Mouse (Mus musculus): ENCODE measurements around the gene Ccdc59.

The Ccdc59 gene

DNA sequence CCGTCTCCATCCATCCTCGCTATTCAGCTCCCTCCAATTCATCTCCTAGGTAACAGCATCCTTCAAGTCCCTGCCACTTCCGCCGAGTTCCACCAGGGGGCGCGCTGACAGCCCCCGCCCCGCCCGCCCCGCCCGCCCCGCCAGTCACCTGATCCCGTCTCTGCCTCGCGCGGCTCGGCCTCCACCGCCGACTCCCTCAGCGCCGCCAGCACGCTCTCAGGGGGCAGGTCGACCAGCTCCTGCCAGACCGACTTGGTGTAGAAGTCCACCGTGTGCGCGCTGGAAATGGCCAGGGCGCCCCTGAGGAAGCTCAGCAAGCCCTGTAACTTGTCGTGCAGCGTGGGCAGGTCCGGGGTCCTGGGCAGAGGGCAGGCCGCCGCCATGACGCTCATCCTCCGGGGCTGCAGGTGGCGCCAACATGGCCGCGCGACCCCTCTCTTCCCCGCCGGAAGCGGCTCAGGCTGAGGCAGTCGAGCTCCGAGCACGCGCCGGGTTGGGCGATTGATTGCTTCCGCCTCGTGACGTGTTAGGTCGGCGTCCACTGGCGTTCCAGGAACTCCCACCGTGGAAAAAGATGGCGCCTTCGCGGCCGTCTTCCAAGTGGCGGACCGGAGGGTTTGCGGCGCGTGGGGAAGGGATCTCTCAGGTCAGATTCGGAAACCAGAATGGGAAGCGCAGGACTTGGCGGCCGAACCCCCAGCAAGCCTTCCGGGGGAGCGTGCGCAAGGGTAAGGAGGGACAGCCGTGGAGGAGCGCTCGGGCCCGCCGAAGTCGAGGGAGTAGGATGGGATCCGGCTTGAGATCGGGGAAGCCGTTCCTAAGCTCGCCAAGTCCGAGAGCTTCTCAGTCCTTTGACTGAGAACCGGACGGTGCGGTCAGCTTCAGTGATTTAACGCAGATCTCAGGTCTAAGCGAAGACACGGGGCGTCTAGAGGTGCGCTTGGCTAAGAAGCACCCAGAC lies at the start of gene Ccdc59, which contains the start of gene Mettl25:
Gene Ccdc59, plus strand, starts transcription at position 140 of the 961 bp plus-strand sequence.
Gene Mettl25, minus strand, starts transcription at position 453 of the 961 bp plus-strand sequence.
- DNase-seq (ENCODE audit: low read depth, low spot score): peak; percentile 91

- no peak for DNase-seq (ENCODE audit: low read depth, low spot score)
Observed at GRCm38 (mm10) chr10:105793776-105794552, 46.9 kb upstream of the Ccdc59 start.

DNA sequence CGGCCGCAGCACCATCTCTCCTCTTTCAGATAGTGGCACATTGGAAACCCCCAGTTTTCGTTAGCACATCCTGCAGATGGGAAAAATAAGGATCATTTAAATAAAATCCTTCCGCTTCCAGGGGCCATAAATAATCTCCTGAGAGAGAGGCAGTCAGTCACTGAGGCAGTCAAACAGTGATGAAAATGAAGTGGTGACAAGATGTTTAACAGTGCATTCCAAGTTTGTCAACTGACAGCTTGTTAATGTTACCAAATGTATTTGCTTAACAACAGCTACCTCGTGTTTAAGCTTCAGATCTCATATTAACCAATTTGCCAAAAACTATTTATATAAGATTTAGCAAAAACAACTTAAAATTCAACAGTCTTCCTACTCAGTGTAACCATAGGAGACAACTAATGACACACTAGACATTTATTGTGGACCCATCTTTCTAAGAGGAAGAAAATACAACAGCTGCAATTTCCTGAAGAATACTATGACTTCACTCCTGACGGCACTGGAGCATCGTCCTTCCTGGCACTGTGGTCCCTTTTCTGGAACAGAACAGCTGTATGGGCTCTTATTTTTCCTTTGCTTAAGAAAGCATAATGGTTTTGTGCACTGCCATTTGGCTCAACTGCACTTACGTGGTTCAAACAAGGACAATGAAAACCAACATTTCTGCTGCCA lies 43.5 kb upstream of the Ccdc59 start:
- DNase-seq (ENCODE audit: low read depth, low spot score): no peak

GRCm38 (mm10) chr10:105801147-105801546 lies 39.7 kb upstream of the Ccdc59 start:
- DNase-seq (ENCODE audit: low read depth, low spot score): no peak

GRCm38 (mm10) chr10:105802132-105802531 lies 38.7 kb upstream of the Ccdc59 start:
- DNase-seq (ENCODE audit: low read depth, low spot score): peak; percentile 42

- DNase-seq (ENCODE audit: low read depth, low spot score): no peak
Observed at GRCm38 (mm10) chr10:105803461-105803860, 37.4 kb upstream of the Ccdc59 start.

DNA sequence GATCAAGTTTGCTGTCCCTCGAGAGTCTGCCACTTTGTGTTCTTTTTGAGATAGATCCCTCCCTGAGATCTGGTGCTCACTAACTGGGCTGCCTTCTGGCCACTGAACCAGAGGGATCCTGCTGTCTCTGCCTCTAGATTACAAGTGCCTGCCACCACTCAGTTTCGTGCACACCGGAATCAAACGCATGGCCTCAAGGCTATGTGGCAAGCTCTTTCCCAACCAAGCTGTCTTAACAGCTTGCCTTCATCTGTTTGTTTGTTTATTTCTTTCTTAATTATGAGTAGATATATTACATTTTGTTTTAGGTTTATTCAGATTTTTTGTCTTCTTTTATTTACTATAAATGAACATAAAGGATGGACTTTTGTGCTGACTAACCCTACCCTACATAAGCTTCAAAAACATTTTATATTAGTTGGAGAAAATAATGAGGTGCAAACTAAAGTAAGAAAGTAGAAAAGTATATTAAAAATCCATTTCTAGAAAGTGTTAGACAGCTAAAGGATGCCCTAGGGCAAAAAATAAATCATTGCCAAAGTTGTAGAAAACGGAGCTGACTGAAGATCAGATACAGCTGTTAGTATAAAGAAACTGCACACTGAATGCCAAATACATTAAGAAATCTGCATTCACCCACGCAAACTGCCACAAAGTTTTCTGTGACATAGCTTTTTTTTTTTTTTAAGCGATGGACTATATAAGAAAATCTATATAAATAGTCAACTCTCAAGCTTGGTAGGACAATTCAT lies 34.4 kb upstream of the Ccdc59 start:
- DNase-seq (ENCODE audit: low read depth, low spot score): no peak

GRCm38 (mm10) chr10:105834627-105835228 lies 6.1 kb upstream of the Ccdc59 start:
- DNase-seq (ENCODE audit: low read depth, low spot score): peak; percentile 66

DNA sequence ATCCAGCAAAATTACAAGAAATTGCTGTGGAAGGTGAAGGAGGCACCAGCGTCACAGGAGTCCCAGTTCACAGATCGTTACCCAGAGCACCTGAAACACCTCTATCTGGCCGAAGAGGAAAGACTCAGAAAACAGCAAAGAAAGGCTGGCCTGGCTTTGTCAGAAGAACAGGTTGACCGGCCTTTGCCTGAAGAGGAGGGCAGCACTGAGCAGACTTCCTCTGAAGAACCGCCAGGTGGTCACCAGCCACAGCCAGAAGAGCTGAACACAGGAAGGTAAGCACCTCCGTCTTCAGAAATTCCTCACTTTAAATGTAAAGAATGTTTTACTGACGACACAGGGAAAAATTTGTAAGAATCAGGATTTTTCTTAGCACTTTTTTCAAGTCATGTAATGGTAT lies 1.7 kb downstream of the Ccdc59 start:
- peak; percentile 20 for DNase-seq (ENCODE audit: low read depth, low spot score)

DNA sequence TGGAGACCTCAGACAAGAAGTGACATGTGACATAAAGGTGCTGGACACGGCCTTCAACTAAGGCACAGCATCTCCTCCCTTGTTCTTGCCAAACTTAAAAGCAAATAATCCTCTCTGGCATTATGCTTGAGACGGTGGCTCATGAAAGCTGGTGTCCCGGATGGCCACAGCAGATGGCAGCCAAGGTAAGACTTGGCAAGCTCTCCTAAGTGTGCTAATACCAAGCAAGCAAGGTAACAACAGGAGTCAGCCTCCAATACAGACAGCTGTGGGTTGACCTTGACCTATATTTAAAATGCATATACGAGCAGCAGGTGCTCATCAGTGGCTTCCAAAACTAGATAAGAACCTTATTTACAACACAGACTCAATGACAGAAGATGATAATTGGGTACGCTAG lies 9.4 kb downstream of the Ccdc59 start:
- no peak for DNase-seq (ENCODE audit: low read depth, low spot score)

DNA sequence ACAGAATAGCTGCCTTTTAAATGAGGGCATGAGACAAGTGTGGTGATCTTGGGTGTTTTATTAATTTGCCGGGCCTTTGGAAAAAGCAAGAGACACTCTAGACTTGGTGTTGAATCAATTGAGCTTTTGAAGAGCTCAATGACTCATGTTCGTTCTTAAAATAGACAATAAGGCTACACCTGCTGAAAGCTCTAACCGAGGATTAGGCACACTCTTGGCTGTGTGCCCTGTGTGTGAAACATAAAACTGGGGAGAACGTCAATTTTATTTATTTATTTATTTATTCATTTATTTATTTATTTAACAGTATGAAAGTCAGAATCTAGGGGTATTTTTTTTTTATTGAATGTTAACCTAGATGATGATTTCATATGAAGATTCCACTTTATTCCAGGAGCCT lies 10.3 kb downstream of the Ccdc59 start:
- DNase-seq (ENCODE audit: low read depth, low spot score): no peak

- peak; percentile 44 for DNase-seq (ENCODE audit: low read depth, low spot score)
Observed at GRCm38 (mm10) chr10:105867312-105867711, 26.4 kb downstream of the Ccdc59 start.

Measured in 3T3-L1 (cell line).